Mouse (Mus musculus): ENCODE measurements at regions not wholly inside any gene's neighbourhood (a gene's known extent, or its start where the extent isn't known, plus 50 kb on each side); places are given as distances from the start of the nearest gene placed in this dataset.

GRCm38 (mm10) chr9:46462681-46463080 lies 142.9 kb upstream of the 4931429L15Rik start:
- no peak for TF ChIP-seq POLR2A (IDR thresholded peaks at IDR 0.05; ENCODE audit: insufficient read length, low read depth)
- no peak for TF ChIP-seq USF1 (IDR thresholded peaks at IDR 0.05; ENCODE audit: low read depth)
- TF ChIP-seq MYOD1 (IDR thresholded peaks at IDR 0.05; ENCODE audit: control insufficient read depth in 1 of 3, insufficient read length in 2 of 3, low read depth in 2 of 3), result no peak
- TF ChIP-seq TCF3 (IDR thresholded peaks at IDR 0.05; ENCODE audit: insufficient read length, low read depth), result no peak
- TF ChIP-seq E2F4 (IDR thresholded peaks at IDR 0.05; ENCODE audit: insufficient read depth), result no peak
- TF ChIP-seq MYOG (IDR thresholded peaks at IDR 0.05; ENCODE audit: control insufficient read depth in 1 of 3, insufficient read depth in 1 of 3, insufficient read length in 2 of 3, low read depth in 2 of 3), result no peak
- TF ChIP-seq MAX (IDR thresholded peaks at IDR 0.05; ENCODE audit: low read depth), result no peak
- no peak for TF ChIP-seq TCF12 (IDR thresholded peaks at IDR 0.05; ENCODE audit: insufficient read depth, poor library complexity, severe bottlenecking)
- no peak for TF ChIP-seq POLR2AphosphoS2 (IDR thresholded peaks at IDR 0.05; ENCODE audit: insufficient read length, low read depth)
